Mouse (Mus musculus): ENCODE results near the gene Sumo1. TPM values are rescaled to one million over a fixed set of nuclear protein-coding genes. Genes with fewer than 3 reads are reported as not detected.

Sumo1 gene
- total and polyA plus RNA-seq, 2 experiments from 2014 or later = 71.3 to 186 TPM

- H3K4me1 ChIP-seq (ENCODE audit: control insufficient read depth, insufficient read depth) = no peaks in the 10 kb centered on the region
- no peak for DNase-seq (ENCODE audit: low spot score)
- H3K4me2 ChIP-seq (ENCODE audit: low read depth, low read length) = no peak overlapping the region
- no peaks in the 10 kb centered on the region for H3K27me3 ChIP-seq (ENCODE audit: control insufficient read depth, insufficient read depth, low read length)
- H3K9me3 ChIP-seq (replicated peaks; ENCODE audit: control insufficient read depth, low read length) = no peaks in the 10 kb centered on the region
- H3K27ac ChIP-seq (ENCODE audit: low read depth) = no peak overlapping the region
- ATAC-seq (ENCODE audit: insufficient read depth, low read depth) = no peak
- H3K4me3 ChIP-seq (ENCODE audit: low read depth, low read length) = no peak overlapping the region
- no peak for TF ChIP-seq CTCF (IDR thresholded peaks at IDR 0.05; ENCODE audit: low read depth)
- TF ChIP-seq EP300 (IDR thresholded peaks at IDR 0.05; ENCODE audit: low read depth) = no peak
- no peak overlapping the region for H3K9ac ChIP-seq (replicated peaks; ENCODE audit: low read depth, low read length)
- 69% methylated on average over 4 of the region's 4 CpGs for WGBS
- H3K36me3 ChIP-seq (replicated peaks; ENCODE audit: control insufficient read depth, insufficient read depth, low read length) = no peaks in the 10 kb centered on the region
These were observed 99.9 kb downstream of the Sumo1 start for GRCm38 (mm10) chr1:59570767-59571166.

- TF ChIP-seq CTCF (IDR thresholded peaks at IDR 0.05; ENCODE audit: low read depth) (no peak), EP300 (IDR thresholded peaks at IDR 0.05; ENCODE audit: low read depth) (no peak)
- Histone ChIP-seq H3K36me3 (replicated peaks; ENCODE audit: control insufficient read depth, insufficient read depth, low read length) (no peaks in the 10 kb centered on the region), H3K27me3 (ENCODE audit: control insufficient read depth, insufficient read depth, low read length) (no peaks in the 10 kb centered on the region), H3K27ac (ENCODE audit: low read depth) (no peak overlapping the region), H3K9me3 (replicated peaks; ENCODE audit: control insufficient read depth, low read length) (no peaks in the 10 kb centered on the region), H3K9ac (replicated peaks; ENCODE audit: low read depth, low read length) (no peak overlapping the region), H3K4me3 (ENCODE audit: low read depth, low read length) (no peak overlapping the region), H3K4me2 (ENCODE audit: low read depth, low read length) (no peak overlapping the region), H3K4me1 (ENCODE audit: control insufficient read depth, insufficient read depth) (no peaks in the 10 kb centered on the region)
- ATAC-seq (ENCODE audit: insufficient read depth, low read depth) (no peak), DNase-seq (ENCODE audit: low spot score) (no peak)
- WGBS = 80% methylated on average over 5 of the region's 5 CpGs
These were observed 101.3 kb downstream of the Sumo1 start for GRCm38 (mm10) chr1:59569301-59569700.

- ATAC-seq (ENCODE audit: insufficient read depth, low read depth) (no peak), DNase-seq (ENCODE audit: low spot score) (no peak)
- no peaks in the 10 kb centered on the region for H3K4me1 ChIP-seq (ENCODE audit: control insufficient read depth, insufficient read depth)
- H3K9ac ChIP-seq (replicated peaks; ENCODE audit: low read depth, low read length) = no peak overlapping the region
- H3K36me3 ChIP-seq (replicated peaks; ENCODE audit: control insufficient read depth, insufficient read depth, low read length) = no peaks in the 10 kb centered on the region
- H3K4me3 ChIP-seq (ENCODE audit: low read depth, low read length) = no peak overlapping the region
- H3K27me3 ChIP-seq (ENCODE audit: control insufficient read depth, insufficient read depth, low read length) = no peaks in the 10 kb centered on the region
- 74% methylated on average over 1 of the region's 1 CpGs for WGBS
- no peak overlapping the region for H3K27ac ChIP-seq (ENCODE audit: low read depth)
- TF ChIP-seq CTCF (IDR thresholded peaks at IDR 0.05; ENCODE audit: low read depth) (no peak), EP300 (IDR thresholded peaks at IDR 0.05; ENCODE audit: low read depth) (no peak)
- no peaks in the 10 kb centered on the region for H3K9me3 ChIP-seq (replicated peaks; ENCODE audit: control insufficient read depth, low read length)
- no peak overlapping the region for H3K4me2 ChIP-seq (ENCODE audit: low read depth, low read length)
These were observed 102.4 kb downstream of the Sumo1 start for GRCm38 (mm10) chr1:59568283-59568682.

GRCm38 (mm10) chr1:59567521-59567920, 103.1 kb downstream of the Sumo1 start:
- no peaks in the 10 kb centered on the region for H3K27me3 ChIP-seq (ENCODE audit: control insufficient read depth, insufficient read depth, low read length)
- ATAC-seq (ENCODE audit: insufficient read depth, low read depth) (no peak), DNase-seq (ENCODE audit: low spot score) (no peak)
- H3K9me3 ChIP-seq (replicated peaks; ENCODE audit: control insufficient read depth, low read length) = no peaks in the 10 kb centered on the region
- WGBS = 78% methylated on average over 4 of the region's 4 CpGs
- H3K4me3 ChIP-seq (ENCODE audit: low read depth, low read length) = no peak overlapping the region
- TF ChIP-seq EP300 (IDR thresholded peaks at IDR 0.05; ENCODE audit: low read depth) = no peak
- no peak for TF ChIP-seq CTCF (IDR thresholded peaks at IDR 0.05; ENCODE audit: low read depth)
- no peak overlapping the region for H3K9ac ChIP-seq (replicated peaks; ENCODE audit: low read depth, low read length)
- H3K4me2 ChIP-seq (ENCODE audit: low read depth, low read length) = no peak overlapping the region
- no peak overlapping the region for H3K27ac ChIP-seq (ENCODE audit: low read depth)
- no peaks in the 10 kb centered on the region for H3K36me3 ChIP-seq (replicated peaks; ENCODE audit: control insufficient read depth, insufficient read depth, low read length)
- H3K4me1 ChIP-seq (ENCODE audit: control insufficient read depth, insufficient read depth) = no peaks in the 10 kb centered on the region

GRCm38 (mm10) chr1:59566926-59567325, 103.7 kb downstream of the Sumo1 start:
- Histone ChIP-seq H3K4me1 (ENCODE audit: control insufficient read depth, insufficient read depth) (no peaks in the 10 kb centered on the region), H3K27me3 (ENCODE audit: control insufficient read depth, insufficient read depth, low read length) (no peaks in the 10 kb centered on the region), H3K4me3 (ENCODE audit: low read depth, low read length) (no peak overlapping the region), H3K4me2 (ENCODE audit: low read depth, low read length) (no peak overlapping the region), H3K9ac (replicated peaks; ENCODE audit: low read depth, low read length) (no peak overlapping the region), H3K36me3 (replicated peaks; ENCODE audit: control insufficient read depth, insufficient read depth, low read length) (no peaks in the 10 kb centered on the region), H3K27ac (ENCODE audit: low read depth) (no peak overlapping the region), H3K9me3 (replicated peaks; ENCODE audit: control insufficient read depth, low read length) (no peaks in the 10 kb centered on the region)
- no peak for TF ChIP-seq EP300 (IDR thresholded peaks at IDR 0.05; ENCODE audit: low read depth)
- no peak for TF ChIP-seq CTCF (IDR thresholded peaks at IDR 0.05; ENCODE audit: low read depth)
- ATAC-seq (ENCODE audit: insufficient read depth, low read depth) = no peak
- WGBS = 66% methylated on average over 6 of the region's 6 CpGs
- DNase-seq (ENCODE audit: low spot score) = no peak

GRCm38 (mm10) chr1:59566281-59566680, 104.4 kb downstream of the Sumo1 start:
- DNase-seq (ENCODE audit: low spot score) (no peak), ATAC-seq (ENCODE audit: insufficient read depth, low read depth) (no peak)
- no peak for TF ChIP-seq CTCF (IDR thresholded peaks at IDR 0.05; ENCODE audit: low read depth)
- no peak for TF ChIP-seq EP300 (IDR thresholded peaks at IDR 0.05; ENCODE audit: low read depth)
- H3K27ac ChIP-seq (ENCODE audit: low read depth) = no peak overlapping the region
- no peaks in the 10 kb centered on the region for H3K4me1 ChIP-seq (ENCODE audit: control insufficient read depth, insufficient read depth)
- H3K4me3 ChIP-seq (ENCODE audit: low read depth, low read length) = no peak overlapping the region
- no peaks in the 10 kb centered on the region for H3K27me3 ChIP-seq (ENCODE audit: control insufficient read depth, insufficient read depth, low read length)
- no peak overlapping the region for H3K4me2 ChIP-seq (ENCODE audit: low read depth, low read length)
- no peaks in the 10 kb centered on the region for H3K36me3 ChIP-seq (replicated peaks; ENCODE audit: control insufficient read depth, insufficient read depth, low read length)
- H3K9me3 ChIP-seq (replicated peaks; ENCODE audit: control insufficient read depth, low read length) = no peaks in the 10 kb centered on the region
- WGBS = 66% methylated on average over 7 of the region's 7 CpGs
- no peak overlapping the region for H3K9ac ChIP-seq (replicated peaks; ENCODE audit: low read depth, low read length)
